Mouse (Mus musculus): Measurements from ENCODE around the gene Leng1. TPM values are rescaled to one million over a fixed set of nuclear protein-coding genes. Genes with fewer than 3 reads are reported as not detected.

The Leng1 gene
- 7.1 TPM for polyA plus RNA-seq (2015; fragmentation: Illumina TruSeq; extraction: RNeasy Lipid Tissue Mini Kit (QIAGEN cat#74804); ENCODE audit: insufficient read depth, low replicate concordance)

GRCm38 (mm10) chr7:3665215-3666114 lies at the start of gene Leng1:
Gene Leng1, minus strand, starts transcription at chr7:3665840.

GRCm38 (mm10) chr7:3703879-3704441 lies 38.3 kb upstream of the Leng1 start, which contains the start of gene Rps9:
Gene Rps9, plus strand, starts transcription at chr7:3703993.

GRCm38 (mm10) chr7:3692987-3693808 lies 27.6 kb upstream of the Leng1 start, which contains the start of gene Mboat7:
Gene Mboat7, minus strand, starts transcription at chr7:3693523.

GRCm38 (mm10) chr7:3692382-3692986 lies 26.8 kb upstream of the Leng1 start, which contains the start of gene Tsen34:
Gene Tsen34, plus strand, starts transcription at chr7:3692863.

GRCm38 (mm10) chr7:3677342-3677741 lies 11.7 kb upstream of the Leng1 start, which contains the start of gene Tmc4:
Gene Tmc4, minus strand, starts transcription at chr7:3677553.

GRCm38 (mm10) chr7:3644672-3645487 lies 20.8 kb downstream of the Leng1 start, which contains the start of gene Cnot3:
Gene Cnot3, plus strand, starts transcription at chr7:3645268.

GRCm38 (mm10) chr7:3629543-3630477 lies 35.8 kb downstream of the Leng1 start, which contains the start of the genes Tfpt and Prpf31:
Gene Tfpt, minus strand, starts transcription at chr7:3629929.
Gene Prpf31, plus strand, starts transcription at chr7:3629985.

GRCm38 (mm10) chr7:3617242-3617995 lies 48.2 kb downstream of the Leng1 start, which contains the start of gene Ndufa3:
Gene Ndufa3, plus strand, starts transcription at chr7:3617373.

GRCm38 (mm10) chr7:3616057-3616388 lies 49.6 kb downstream of the Leng1 start, which contains the start of gene Oscar:
Gene Oscar, minus strand, starts transcription at chr7:3616157.

Other genes with a start within 250 kb of the Leng1 start
- gene Cacng6, start 241.6 kb downstream of the Leng1 start, polyA plus RNA-seq (2015; fragmentation: Illumina TruSeq; extraction: RNeasy Lipid Tissue Mini Kit (QIAGEN cat#74804); ENCODE audit: insufficient read depth, low replicate concordance): not detected
- gene Tarm1, start 163.2 kb downstream of the Leng1 start, polyA plus RNA-seq (2015; fragmentation: Illumina TruSeq; extraction: RNeasy Lipid Tissue Mini Kit (QIAGEN cat#74804); ENCODE audit: insufficient read depth, low replicate concordance): 1.7 TPM
- gene Oscar, start 49.7 kb downstream of the Leng1 start, polyA plus RNA-seq (2015; fragmentation: Illumina TruSeq; extraction: RNeasy Lipid Tissue Mini Kit (QIAGEN cat#74804); ENCODE audit: insufficient read depth, low replicate concordance): not detected
- 196 TPM for gene Ndufa3, start 48.5 kb downstream of the Leng1 start, polyA plus RNA-seq (2015; fragmentation: Illumina TruSeq; extraction: RNeasy Lipid Tissue Mini Kit (QIAGEN cat#74804); ENCODE audit: insufficient read depth, low replicate concordance)
- 14.9 TPM for gene Tfpt, start 35.9 kb downstream of the Leng1 start, polyA plus RNA-seq (2015; fragmentation: Illumina TruSeq; extraction: RNeasy Lipid Tissue Mini Kit (QIAGEN cat#74804); ENCODE audit: insufficient read depth, low replicate concordance)
- gene Prpf31, start 35.9 kb downstream of the Leng1 start, polyA plus RNA-seq (2015; fragmentation: Illumina TruSeq; extraction: RNeasy Lipid Tissue Mini Kit (QIAGEN cat#74804); ENCODE audit: insufficient read depth, low replicate concordance): 53.4 TPM
- gene Cnot3, start 20.6 kb downstream of the Leng1 start, polyA plus RNA-seq (2015; fragmentation: Illumina TruSeq; extraction: RNeasy Lipid Tissue Mini Kit (QIAGEN cat#74804); ENCODE audit: insufficient read depth, low replicate concordance): 58.3 TPM
- gene Tmc4, start 11.7 kb upstream of the Leng1 start, polyA plus RNA-seq (2015; fragmentation: Illumina TruSeq; extraction: RNeasy Lipid Tissue Mini Kit (QIAGEN cat#74804); ENCODE audit: insufficient read depth, low replicate concordance): 16.0 TPM
- 8.9 TPM for gene Tsen34, start 27.0 kb upstream of the Leng1 start, polyA plus RNA-seq (2015; fragmentation: Illumina TruSeq; extraction: RNeasy Lipid Tissue Mini Kit (QIAGEN cat#74804); ENCODE audit: insufficient read depth, low replicate concordance)
- gene Mboat7, start 27.7 kb upstream of the Leng1 start, polyA plus RNA-seq (2015; fragmentation: Illumina TruSeq; extraction: RNeasy Lipid Tissue Mini Kit (QIAGEN cat#74804); ENCODE audit: insufficient read depth, low replicate concordance): 44.1 TPM
- gene Rps9, start 38.2 kb upstream of the Leng1 start, polyA plus RNA-seq (2015; fragmentation: Illumina TruSeq; extraction: RNeasy Lipid Tissue Mini Kit (QIAGEN cat#74804); ENCODE audit: insufficient read depth, low replicate concordance): 949 TPM
- gene Pirb, start 54.6 kb upstream of the Leng1 start, polyA plus RNA-seq (2015; fragmentation: Illumina TruSeq; extraction: RNeasy Lipid Tissue Mini Kit (QIAGEN cat#74804); ENCODE audit: insufficient read depth, low replicate concordance): 136 TPM
- 8.1 TPM for gene Gm15448, start 159.8 kb upstream of the Leng1 start, polyA plus RNA-seq (2015; fragmentation: Illumina TruSeq; extraction: RNeasy Lipid Tissue Mini Kit (QIAGEN cat#74804); ENCODE audit: insufficient read depth, low replicate concordance)
- 51.2 TPM for gene Pira2, start 179.2 kb upstream of the Leng1 start, polyA plus RNA-seq (2015; fragmentation: Illumina TruSeq; extraction: RNeasy Lipid Tissue Mini Kit (QIAGEN cat#74804); ENCODE audit: insufficient read depth, low replicate concordance)
- 9.4 TPM for gene Gm14548, start 232.3 kb upstream of the Leng1 start, polyA plus RNA-seq (2015; fragmentation: Illumina TruSeq; extraction: RNeasy Lipid Tissue Mini Kit (QIAGEN cat#74804); ENCODE audit: insufficient read depth, low replicate concordance)
- 14.6 TPM for gene Lilra6, start 249.7 kb upstream of the Leng1 start, polyA plus RNA-seq (2015; fragmentation: Illumina TruSeq; extraction: RNeasy Lipid Tissue Mini Kit (QIAGEN cat#74804); ENCODE audit: insufficient read depth, low replicate concordance)

Measured in spleen, adult 10 weeks (tissue).